Mouse (Mus musculus) left cerebral cortex, adult 8-10 months (tissue): ENCODE measurements around the gene Cd5l. TPM values are rescaled to one million over a fixed set of nuclear protein-coding genes. Genes with fewer than 3 reads are reported as not detected.

Source experiments
- DNase-seq, 2 experiments: peaks; one replicate each; pipeline ENCODE4 v3.0.0; 2022; ENCODE audit warnings: low spot score in 2 of 2
- total RNA-seq, 4 experiments: library from RNA; stranded (reverse); gene quantifications; 2 replicates each; pipeline ENCODE4 v1.2.4; 2022

Gene Cd5l
- total RNA-seq, 4 experiments from 2014 or later: not detected

- no peak for DNase-seq
Measured at GRCm38 (mm10) chr3:87401321-87401720, 43.6 kb downstream of the Cd5l start.

GRCm38 (mm10) chr3:87408171-87408570 is 50.5 kb downstream of the Cd5l start:
- no peak for DNase-seq

GRCm38 (mm10) chr3:87409196-87409935 is 51.7 kb downstream of the Cd5l start:
- DNase-seq: no peak

- DNase-seq: no peak
Measured at GRCm38 (mm10) chr3:87410605-87411004, 52.9 kb downstream of the Cd5l start.

GRCm38 (mm10) chr3:87411150-87411549 is 53.5 kb downstream of the Cd5l start:
- peak in 1 of 2 experiments; percentile 18 for DNase-seq

GRCm38 (mm10) chr3:87420645-87421044 is 63.0 kb downstream of the Cd5l start:
- no peak for DNase-seq

Other genes starting within 250 kb of the Cd5l start
- 1 to 10 TPM; 4.0 to 5.2 (median 4.7) TPM for gene Kirrel, start 183.1 kb upstream of the Cd5l start, total RNA-seq
- 10 to 100 TPM; 22.0 to 79.0 (median 36.7) TPM for gene Fcrls, start 94.1 kb upstream of the Cd5l start, total RNA-seq
- gene Fcrl1, start 18.5 kb downstream of the Cd5l start, total RNA-seq: under 1 TPM in 2 of 4 experiments, not detected in 2; 0.37 to 0.49 TPM
- gene Fcrl5, start 77.9 kb downstream of the Cd5l start, total RNA-seq: not detected
- gene Etv3, start 167.5 kb downstream of the Cd5l start, total RNA-seq: 10 to 100 TPM; 24.1 to 26.8 (median 24.7) TPM